Mouse (Mus musculus) heart, postnatal 0 days (tissue): Measurements from ENCODE around the gene Sdf2.

Experiments
- CTCF ChIP-seq: IDR thresholded peaks from 2 replicates; pipeline ENCODE4 v1.5.1; 2016; ENCODE audit warnings: antibody characterized with exemption, control low read depth, low read depth
- EP300 ChIP-seq: IDR thresholded peaks from 2 replicates; pipeline ENCODE4 v1.6.1; 2016; ENCODE audit warnings: antibody characterized with exemption, low read depth

GRCm38 (mm10) chr11:78209886-78210285 lies 35.7 kb upstream of the Sdf2 start:
- TF ChIP-seq CTCF (no peak), EP300 (no peak)
